Mouse (Mus musculus): Measurements from ENCODE around the gene Gm11634.
A peak's percentile ranks its signal among the peaks of the same experiment; 100 is the strongest.

Gm11634 gene

DNA sequence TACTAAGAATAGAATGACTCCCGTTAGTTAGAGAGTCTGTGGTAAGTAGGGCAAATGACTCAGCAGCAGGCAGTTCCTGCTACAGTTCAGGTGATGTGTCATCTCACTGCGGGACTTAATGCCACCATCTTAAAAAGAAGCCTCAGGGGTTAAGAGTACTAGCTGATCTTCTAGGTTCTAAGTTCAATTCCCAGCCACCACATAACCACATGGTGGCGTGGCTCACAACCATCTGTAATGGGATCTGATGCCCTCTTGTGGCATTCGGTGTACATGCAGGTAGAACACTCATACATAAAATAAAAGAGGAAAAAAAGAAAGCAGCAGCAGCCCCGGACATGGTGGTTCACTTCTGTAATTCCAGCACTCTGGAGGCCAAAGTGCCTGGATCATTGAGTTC lies 36.7 kb downstream of the Gm11634 start:
- no peak for ATAC-seq (ENCODE audit: low TSS enrichment)

DNA sequence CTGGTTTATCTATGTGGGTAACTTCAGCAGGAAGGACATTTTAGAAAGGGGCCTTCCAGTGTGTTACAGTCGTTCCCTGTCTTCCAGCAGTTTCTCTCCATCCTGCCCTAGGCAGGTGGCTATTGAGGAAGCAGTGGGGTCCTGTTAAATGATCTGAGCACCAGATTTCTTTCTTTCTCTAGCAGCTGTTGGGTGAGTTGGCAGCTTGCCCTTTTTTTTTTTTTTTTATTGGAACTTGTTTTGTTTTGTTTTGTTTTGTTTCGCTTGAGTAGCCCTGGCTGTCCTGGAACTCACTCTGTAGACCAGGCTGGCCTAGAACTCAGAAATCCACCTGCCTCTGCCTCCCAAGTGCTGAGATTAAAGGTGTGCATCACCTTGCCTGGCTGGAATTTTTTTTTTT lies 42.1 kb downstream of the Gm11634 start:
- ATAC-seq (ENCODE audit: low TSS enrichment): no peak

DNA sequence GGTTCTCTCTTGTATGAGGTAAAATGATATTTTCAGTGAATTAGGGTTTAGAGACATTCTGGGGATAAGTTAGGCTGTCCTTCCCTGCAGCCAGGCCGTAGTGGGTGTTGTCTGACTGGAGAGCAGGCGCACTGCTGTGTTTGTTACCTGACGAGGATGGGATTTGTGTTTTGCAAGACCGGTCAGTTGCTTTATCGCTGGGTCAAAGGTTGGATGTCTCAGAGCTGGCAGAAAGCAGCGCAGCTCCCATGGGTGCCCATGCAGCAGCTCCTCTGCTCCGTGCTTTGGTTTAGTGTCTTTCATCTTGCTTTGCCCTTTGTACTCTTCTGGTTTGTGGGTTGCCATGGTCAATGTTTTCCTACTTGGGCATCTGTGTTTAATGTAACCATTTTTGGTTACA lies 42.5 kb downstream of the Gm11634 start:
- no peak for ATAC-seq (ENCODE audit: low TSS enrichment)

DNA sequence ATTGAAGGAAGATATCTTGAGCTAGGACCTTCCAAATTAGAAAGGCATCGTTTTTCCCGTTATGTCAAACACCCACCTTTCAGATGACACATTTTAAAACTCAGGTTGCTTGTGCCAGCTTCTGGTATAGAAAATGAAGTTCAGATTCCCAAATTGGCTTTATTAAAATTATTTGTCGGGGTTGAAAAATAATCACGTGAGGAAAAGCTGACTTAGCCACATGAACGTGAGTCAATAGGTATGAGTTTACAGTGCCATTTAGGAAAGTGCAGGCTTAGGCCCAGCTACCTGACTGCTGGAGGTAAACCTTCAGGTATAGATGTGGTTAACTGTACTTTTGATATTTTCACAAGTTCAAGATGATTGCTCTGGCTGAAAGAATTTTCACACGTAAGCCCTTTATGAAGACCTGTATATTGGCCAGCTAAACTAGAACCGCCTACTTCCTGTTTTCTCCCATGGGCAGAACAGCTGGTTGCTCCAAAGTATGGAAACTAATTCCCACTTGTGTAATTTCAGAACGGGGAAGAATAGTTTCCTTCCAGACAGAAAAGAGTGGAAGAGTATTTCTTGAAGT lies 45.6 kb downstream of the Gm11634 start:
- no peak for ATAC-seq (ENCODE audit: low TSS enrichment)

DNA sequence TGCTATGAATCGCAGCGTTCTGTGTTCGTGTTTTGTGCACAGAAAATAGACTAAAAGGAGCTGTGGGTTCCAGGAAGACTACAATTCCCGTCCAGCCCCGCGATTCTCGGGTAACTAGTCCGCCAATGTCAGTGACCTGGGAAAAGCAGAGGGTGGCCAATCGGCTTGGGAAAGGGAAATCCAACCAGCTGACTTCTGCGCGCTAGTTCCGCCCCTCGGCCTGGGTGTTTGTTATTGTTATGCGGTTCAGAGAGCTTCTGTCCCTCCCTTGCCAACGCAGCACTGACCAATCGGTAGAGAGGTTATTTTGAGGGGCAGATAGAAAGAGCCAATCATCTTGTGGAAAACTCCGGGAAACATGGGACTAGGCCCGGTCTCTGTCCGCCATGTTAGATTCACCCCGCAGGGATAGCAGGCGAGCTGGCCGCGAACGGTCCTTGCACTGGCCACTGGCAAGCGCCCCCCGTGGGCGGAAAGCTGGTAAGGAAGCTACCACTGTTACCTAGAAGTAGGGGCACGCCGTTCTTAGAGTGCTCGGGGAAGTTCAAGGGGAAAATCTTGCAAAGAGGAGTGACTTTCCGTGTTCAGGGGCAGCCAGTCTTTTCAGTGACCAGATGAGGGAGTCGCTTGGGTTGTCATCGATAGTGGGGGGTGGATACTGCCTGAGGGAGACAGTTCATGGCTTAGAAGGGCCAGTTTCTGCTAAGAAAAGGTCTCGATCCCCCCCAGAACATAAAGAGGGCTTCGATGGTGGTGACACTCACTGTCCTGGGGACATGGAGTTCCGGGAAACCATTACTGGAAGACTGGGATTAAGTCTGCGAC lies 46.4 kb downstream of the Gm11634 start:
- peak; percentile 96 for ATAC-seq (ENCODE audit: low TSS enrichment)

DNA sequence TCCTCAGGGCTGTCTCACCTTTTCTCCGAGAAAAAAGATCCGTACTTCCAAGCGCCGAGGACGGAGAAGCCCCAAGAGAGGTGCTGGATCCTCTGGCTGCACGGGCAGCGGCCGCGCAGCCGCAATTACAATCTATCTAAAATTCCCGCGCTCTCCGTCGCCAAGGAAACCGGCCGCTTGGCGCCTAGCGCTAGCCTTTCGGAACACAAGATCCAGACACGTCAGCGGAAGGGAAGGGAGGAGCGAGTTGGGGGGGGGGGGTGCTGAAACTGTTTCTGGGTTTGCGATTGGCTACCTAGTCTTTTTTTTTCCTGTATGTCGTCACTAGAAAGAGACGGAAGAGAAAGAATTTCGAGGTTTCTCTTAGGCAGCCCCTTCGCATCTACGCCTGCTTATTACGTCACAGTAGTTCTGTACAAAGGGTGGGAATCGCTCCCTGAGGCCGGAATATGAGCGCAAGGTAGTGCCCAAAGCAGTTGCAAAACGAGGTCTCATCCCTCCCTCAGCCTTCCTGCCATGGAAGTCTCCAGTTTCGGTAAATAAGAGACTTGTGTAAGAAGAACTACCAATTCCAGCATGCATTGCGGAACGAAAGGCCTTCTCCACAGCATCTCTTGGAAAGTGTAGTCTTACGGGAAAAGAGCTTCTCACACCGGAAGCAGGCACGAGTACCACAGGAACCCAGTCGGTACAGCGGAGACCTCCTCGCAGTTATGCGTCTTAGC lies 47.1 kb downstream of the Gm11634 start, which contains the start of the genes Brca1 and Nbr1:
Gene Brca1 (minus strand): TSS at position 205 of the 725 bp plus-strand sequence.
Gene Nbr1 (plus strand): TSS at position 399 of the 725 bp plus-strand sequence.
- ATAC-seq (ENCODE audit: low TSS enrichment): peak; percentile 72

DNA sequence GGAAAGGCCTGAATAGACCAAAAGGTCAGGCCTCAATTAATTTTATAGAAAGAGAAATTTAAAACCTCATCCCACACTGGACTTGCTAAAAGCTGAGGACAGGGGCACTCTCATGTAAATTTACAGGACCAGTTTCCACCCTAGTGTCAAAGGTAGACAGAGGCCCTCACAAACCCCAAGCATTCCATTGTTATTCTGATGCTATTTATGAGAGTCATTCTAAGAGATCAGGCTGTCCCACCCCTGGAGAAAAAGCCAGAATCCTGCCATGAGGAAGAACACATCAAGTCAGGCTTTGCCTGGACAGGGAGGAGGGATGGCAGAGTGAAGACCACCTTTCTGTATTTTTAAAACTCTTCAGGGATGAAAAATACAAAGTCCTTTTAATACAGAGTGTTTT lies 50.5 kb downstream of the Gm11634 start:
- no peak for ATAC-seq (ENCODE audit: low TSS enrichment)

DNA sequence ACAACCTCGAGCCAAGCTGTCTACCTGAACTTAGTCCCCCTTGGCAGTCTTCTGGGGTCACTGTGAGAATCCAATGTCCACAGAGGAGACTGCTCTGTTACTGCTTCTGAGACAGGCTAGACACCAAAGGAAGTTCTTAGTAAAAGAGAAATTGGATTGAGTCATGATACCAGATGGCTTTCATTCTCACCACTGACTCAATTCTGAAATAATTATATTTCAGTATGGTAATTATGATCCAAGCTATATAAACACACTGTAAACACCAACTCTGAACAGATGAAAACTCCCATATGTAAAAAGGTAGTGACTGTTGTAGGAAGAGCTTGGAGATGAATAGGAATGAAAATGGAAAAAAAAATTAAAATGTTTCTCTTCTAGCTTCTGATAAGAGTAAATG lies 54.9 kb downstream of the Gm11634 start:
- ATAC-seq (ENCODE audit: low TSS enrichment): peak; percentile 47; the same call in 1 of the 2 replicates

Measured in frontal cortex, adult (tissue).